ENCODE assay signal across 11 mouse cellular contexts in genomic region chr5:116497205-116497604, GRCm38 (mm10).
A peak's percentile ranks its signal among the peaks of the same experiment; 100 is the strongest.
DNase-seq lines count a peak whose midpoint lies in the region; ATAC-seq lines count a peak whose summit lies in the region.
"Had no signal": no experiment of that assay in that cellular context is flagged by ENCODE, and none has a peak within 500 bp of the region (broad histone marks: within the 10 kb centered on the region; RNA-seq: fewer than 3 reads in every experiment).

No protein-coding gene starts in this region.

- DNase-seq in hindbrain, embryonic 11.5 days (ENCODE audit: low spot score) = peak; percentile 35
- no peak for DNase-seq in hindbrain, embryonic 14.5 days (ENCODE audit: low spot score)
- peak; percentile 27 for DNase-seq in adrenal gland, adult 8-10 months
- peak; percentile 42 for DNase-seq in kidney, adult 18-20 months
- peak; percentile 54 for DNase-seq in neural tube, embryonic 11.5 days (ENCODE audit: low spot score)
- DNase-seq in spleen, postnatal 4 days (ENCODE audit: low spot score in 2 of 2) = no peak
- no peak for DNase-seq in testis, postnatal 14 days (ENCODE audit: low spot score)
- DNase-seq: heart, adult 2 months had no signal

- H3K36me3 ChIP-seq in hindbrain, embryonic 11.5 days (ENCODE audit: control insufficient read depth, insufficient read depth, low read length) = no peaks in the 10 kb centered on the region
- H3K36me3 ChIP-seq in hindbrain, embryonic 14.5 days (replicated peaks; ENCODE audit: control insufficient read depth, insufficient read depth) = no peaks in the 10 kb centered on the region
- no peaks in the 10 kb centered on the region for H3K36me3 ChIP-seq in neural tube, embryonic 11.5 days (ENCODE audit: control insufficient read depth, insufficient read depth, low read length)

- 29% methylated on average over 7 of the region's 7 CpGs for WGBS in hindbrain, embryonic 11.5 days
- WGBS in hindbrain, embryonic 14.5 days = 21% methylated on average over 7 of the region's 7 CpGs
- WGBS in neural tube, embryonic 11.5 days = 14% methylated on average over 7 of the region's 7 CpGs

- no peaks in the 10 kb centered on the region for H3K27me3 ChIP-seq in hindbrain, embryonic 11.5 days (ENCODE audit: control insufficient read depth, insufficient read depth, low read length)
- no peaks in the 10 kb centered on the region for H3K27me3 ChIP-seq in hindbrain, embryonic 14.5 days (ENCODE audit: control insufficient read depth, insufficient read depth, low read length)
- H3K27me3 ChIP-seq in neural tube, embryonic 11.5 days (ENCODE audit: control insufficient read depth, insufficient read depth, low read length) = no peaks in the 10 kb centered on the region

- H3K4me1 ChIP-seq in hindbrain, embryonic 11.5 days (replicated peaks; ENCODE audit: control insufficient read depth, insufficient read depth, low read length) = 0 out of 2 replicates have a peak, but pooled peaks cover 3% of the 10 kb centered on the region
- peaks cover 45% of the 10 kb centered on the region for H3K4me1 ChIP-seq in hindbrain, embryonic 14.5 days (replicated peaks; ENCODE audit: control insufficient read depth, insufficient read depth, low read length)
- H3K4me1 ChIP-seq in neural tube, embryonic 11.5 days (ENCODE audit: control insufficient read depth, insufficient read depth, low read length) = peaks cover 13% of the 10 kb centered on the region

- no peak overlapping the region for H3K27ac ChIP-seq in hindbrain, embryonic 11.5 days (ENCODE audit: low read depth, low read length)
- no peak overlapping the region for H3K27ac ChIP-seq in hindbrain, embryonic 14.5 days
- no peak overlapping the region for H3K27ac ChIP-seq in neural tube, embryonic 11.5 days (ENCODE audit: low read depth, low read length)
- H3K27ac ChIP-seq: heart, adult 2 months; macrophage had no signal

- peak; percentile 50 for ATAC-seq in hindbrain, embryonic 11.5 days (ENCODE audit: low FRiP score)
- ATAC-seq in hindbrain, embryonic 14.5 days (ENCODE audit: low FRiP score) = no peak
- no peak for ATAC-seq in neural tube, embryonic 11.5 days (ENCODE audit: insufficient read depth, low FRiP score, low TSS enrichment)
- no peak for ATAC-seq in erythroblast, adult 5-6 weeks (replicated peaks; ENCODE audit: low FRiP score, poor library complexity, severe bottlenecking)
- ATAC-seq: CD4-positive, CD25-positive, alpha-beta regulatory T cell, adult 4 months had no signal

- H3K4me3 ChIP-seq in hindbrain, embryonic 11.5 days (ENCODE audit: low read depth, low read length) = no peak overlapping the region
- H3K4me3 ChIP-seq in hindbrain, embryonic 14.5 days (replicated peaks; ENCODE audit: low read length) = no peak overlapping the region
- H3K4me3 ChIP-seq in neural tube, embryonic 11.5 days (ENCODE audit: low read depth, low read length) = no peak overlapping the region
- H3K4me3 ChIP-seq: heart, adult 2 months had no signal

- H3K9ac ChIP-seq in hindbrain, embryonic 11.5 days (ENCODE audit: low read depth, low read length) = no peak overlapping the region
- no peak overlapping the region for H3K9ac ChIP-seq in hindbrain, embryonic 14.5 days
- H3K9ac ChIP-seq in neural tube, embryonic 11.5 days (ENCODE audit: low read length) = no peak overlapping the region

- H3K4me2 ChIP-seq in hindbrain, embryonic 11.5 days (replicated peaks; ENCODE audit: low read depth, low read length) = no peak overlapping the region
- no peak overlapping the region for H3K4me2 ChIP-seq in hindbrain, embryonic 14.5 days (replicated peaks)
- no peak overlapping the region for H3K4me2 ChIP-seq in neural tube, embryonic 11.5 days (ENCODE audit: low read depth)

- H3K9me3 ChIP-seq in hindbrain, embryonic 11.5 days (ENCODE audit: control insufficient read depth, low read length) = no peaks in the 10 kb centered on the region
- no peaks in the 10 kb centered on the region for H3K9me3 ChIP-seq in hindbrain, embryonic 14.5 days (ENCODE audit: control insufficient read depth, low read length)
- no peaks in the 10 kb centered on the region for H3K9me3 ChIP-seq in neural tube, embryonic 11.5 days (ENCODE audit: control insufficient read depth, low read length)

Comparison
In these comparisons a context has a peak if more than half of its experiments do, and no peak if none do; other contexts are left out.
1. DNase-seq: peak in hindbrain, embryonic 11.5 days (single experiment), adrenal gland, adult 8-10 months (single experiment), kidney, adult 18-20 months (single experiment) and neural tube, embryonic 11.5 days (single experiment); none in hindbrain, embryonic 14.5 days (single experiment), spleen, postnatal 4 days (0 of 2) and testis, postnatal 14 days (single experiment).